Mouse (Mus musculus): Measurements from ENCODE around the gene Ddx47.

- TF ChIP-seq POLR2A (IDR thresholded peaks at IDR 0.05; ENCODE audit: low read depth, low read length) (no peak), CTCF (IDR thresholded peaks at IDR 0.05; ENCODE audit: borderline replicate concordance, insufficient read depth, low read length) (no peak)
These were observed 39.3 kb upstream of the Ddx47 start for GRCm38 (mm10) chr6:134972096-134972495.

All from embryonic fibroblast, embryonic 13.5 days (primary cell).